Mouse (Mus musculus) duodenum, adult 2 months (tissue): ENCODE results near the gene Olfr1388. TPM values are rescaled to one million over a fixed set of nuclear protein-coding genes. Genes with fewer than 3 reads are reported as not detected.

Experiments
- polyA plus RNA-seq: library from polyadenylated mRNA; depleted of rRNA; stranded (reverse); fragments of >200 nt; gene quantifications from 2 replicates; pipeline ENCODE4 v1.2.3, GENCODE M21; 2012; ENCODE audit warnings: low replicate concordance; rRNA removed

The Olfr1388 gene
- not detected in 2 replicates for polyA plus RNA-seq

DNA sequence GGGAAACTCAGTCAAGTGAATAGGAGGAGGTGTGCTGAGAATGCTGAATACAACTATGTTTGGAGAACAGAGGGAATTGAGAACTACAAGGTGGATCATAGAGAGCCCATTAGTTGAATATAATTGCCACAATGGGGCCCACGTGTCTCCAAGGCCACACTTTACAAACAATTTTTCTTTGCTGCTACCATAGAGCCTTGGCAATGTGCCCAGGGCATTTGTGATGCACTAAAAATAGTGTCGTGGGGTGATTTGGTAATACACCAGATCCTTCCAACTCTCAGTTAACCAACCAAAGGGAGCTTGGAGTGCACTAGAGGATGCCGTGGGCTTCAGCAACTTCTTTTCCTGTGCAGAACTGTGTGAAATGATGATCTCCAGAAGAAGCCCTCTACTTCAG is at the start of gene Olfr1388:
Olfr1388 (plus strand) TSS at position 214 of the 400 bp plus-strand sequence.

DNA sequence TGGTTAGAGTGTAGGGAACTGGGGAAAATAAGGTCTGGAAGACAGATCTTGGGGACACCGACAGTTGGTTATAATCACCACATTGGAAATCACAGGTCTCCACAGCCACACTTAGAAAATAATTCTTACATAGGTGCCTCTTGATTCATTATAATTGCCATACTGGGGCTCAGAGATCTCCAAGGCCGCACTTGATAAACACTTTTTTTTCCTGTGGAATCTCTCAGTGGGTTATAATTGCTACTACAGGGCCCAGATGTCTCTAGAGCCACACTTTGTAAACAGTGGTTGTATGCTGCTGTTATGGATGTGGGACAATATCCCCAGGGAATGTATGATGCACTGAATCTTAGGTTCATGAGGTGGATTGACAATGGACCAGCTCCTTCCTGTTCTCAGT is 13.7 kb upstream of the Olfr1388 start, which contains the start of gene Olfr1389:
Olfr1389 (plus strand) TSS at position 301 of the 400 bp plus-strand sequence.

DNA sequence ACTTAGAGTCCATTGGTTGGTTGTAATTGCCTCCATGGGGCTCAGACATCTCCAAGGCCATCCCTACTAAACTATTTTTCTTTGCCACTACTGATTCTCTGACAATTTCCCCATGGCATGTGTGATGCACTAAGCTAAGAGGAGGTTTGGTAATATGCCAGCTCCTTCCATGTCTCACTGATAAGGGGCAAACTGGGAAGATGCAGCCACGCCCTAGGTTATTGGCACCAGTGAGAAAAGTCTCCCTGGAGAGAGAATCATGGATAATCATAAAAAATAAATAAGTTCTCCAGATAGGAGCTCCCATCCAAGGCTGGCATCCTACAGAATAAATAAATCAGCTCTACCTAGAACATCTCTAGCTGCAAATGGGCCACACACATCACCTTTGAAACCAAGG is 18.6 kb downstream of the Olfr1388 start, which contains the start of gene Olfr1387:
Olfr1387 (plus strand) TSS at position 301 of the 400 bp plus-strand sequence.

DNA sequence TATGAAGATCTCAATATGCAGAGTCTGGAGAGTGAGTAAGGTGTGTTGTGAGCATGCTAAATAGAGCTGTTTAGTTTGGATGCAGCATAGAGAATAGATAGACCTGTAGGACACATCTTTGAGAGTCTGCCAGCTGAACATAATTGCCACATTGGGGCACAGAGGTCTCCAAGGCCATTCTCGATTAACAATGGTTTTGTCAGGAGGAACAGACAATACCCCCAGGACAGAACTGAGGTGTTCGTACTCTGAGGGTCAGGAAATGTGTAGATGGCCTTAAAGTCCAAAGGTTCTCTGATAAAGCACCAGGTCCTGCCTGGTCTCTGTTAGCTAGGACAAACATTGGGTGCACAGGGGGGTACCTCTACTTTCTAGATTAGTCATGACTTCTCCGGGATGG is 28.3 kb downstream of the Olfr1388 start, which contains the start of gene Olfr1386:
Olfr1386 (plus strand) TSS at position 301 of the 400 bp plus-strand sequence.

DNA sequence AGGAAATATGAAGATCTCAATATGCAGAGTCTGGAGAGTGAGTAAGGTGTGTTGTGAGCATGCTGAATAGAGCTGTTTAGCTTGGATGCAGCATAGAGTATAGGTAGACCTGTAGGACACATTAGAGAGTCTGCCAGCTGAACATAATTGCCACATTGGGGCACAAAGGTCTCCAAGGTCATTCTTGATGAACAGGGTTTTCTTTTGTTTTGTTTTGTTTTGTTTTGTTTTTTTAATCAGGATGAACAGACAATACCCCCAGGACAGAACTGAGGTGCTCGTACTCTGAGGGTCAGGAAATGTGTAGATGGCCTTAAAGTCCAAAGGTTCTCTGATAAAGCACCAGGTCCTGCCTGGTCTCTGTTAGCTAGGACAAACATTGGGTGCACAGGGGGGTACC is 52.3 kb downstream of the Olfr1388 start, which contains the start of gene Olfr1385:
Olfr1385 (plus strand) TSS at position 301 of the 400 bp plus-strand sequence.

Other genes with a start within 250 kb of the Olfr1388 start
- gene Btnl9, start 249.5 kb upstream of the Olfr1388 start, polyA plus RNA-seq, result 1.8 and 1.9 TPM in 2 replicates
- gene Zfp62, start 233.3 kb upstream of the Olfr1388 start, polyA plus RNA-seq, result 0.33 and 0.69 TPM in 2 replicates
- gene Mgat1, start 192.4 kb upstream of the Olfr1388 start, polyA plus RNA-seq, result 123 and 188 TPM in 2 replicates
- gene Olfr1393, start 158.3 kb upstream of the Olfr1388 start, polyA plus RNA-seq, result 0.27 TPM in 1 of 2 replicates, not detected in the other
- 0.05 TPM in 1 of 2 replicates, not detected in the other for gene Olfr1392, start 151.3 kb upstream of the Olfr1388 start, polyA plus RNA-seq
- gene Olfr10, start 131.9 kb upstream of the Olfr1388 start, polyA plus RNA-seq, result not detected in 2 replicates
- gene Olfr1391, start 113.9 kb upstream of the Olfr1388 start, polyA plus RNA-seq, result not detected in 2 replicates
- gene Olfr1390, start 101.4 kb upstream of the Olfr1388 start, polyA plus RNA-seq, result not detected in 2 replicates
- gene Olfr1389, start 13.6 kb upstream of the Olfr1388 start, polyA plus RNA-seq, result not detected in 2 replicates
- gene Olfr1387, start 18.7 kb downstream of the Olfr1388 start, polyA plus RNA-seq, result not detected in 2 replicates
- gene Olfr1386, start 28.4 kb downstream of the Olfr1388 start, polyA plus RNA-seq, result not detected in 2 replicates
- gene Olfr1385, start 52.4 kb downstream of the Olfr1388 start, polyA plus RNA-seq, result not detected in 2 replicates
- not detected in 2 replicates for gene Olfr1384, start 70.1 kb downstream of the Olfr1388 start, polyA plus RNA-seq
- not detected in 2 replicates for gene Olfr1383, start 83.0 kb downstream of the Olfr1388 start, polyA plus RNA-seq
- gene Olfr1382, start 91.6 kb downstream of the Olfr1388 start, polyA plus RNA-seq, result not detected in 2 replicates
- gene Olfr1381, start 106.8 kb downstream of the Olfr1388 start, polyA plus RNA-seq, result not detected in 2 replicates
- gene Olfr1380, start 120.3 kb downstream of the Olfr1388 start, polyA plus RNA-seq, result not detected in 2 replicates
- 4.3 and 4.4 TPM in 2 replicates for gene Flt4, start 172.6 kb downstream of the Olfr1388 start, polyA plus RNA-seq
- 9.7 and 22.7 TPM in 2 replicates for gene Scgb3a1, start 227.0 kb downstream of the Olfr1388 start, polyA plus RNA-seq